Mouse (Mus musculus) left cerebral cortex, adult 9 months (tissue): ENCODE measurements around the gene Src.
"Not testable (repeated sequence)": the region's sequence is repeated elsewhere in the genome, so short reads cannot be mapped to it uniquely, and the experiment has no call there.

ENCODE experiments used
- DNase-seq, 2 experiments: peaks; one replicate each; pipeline ENCODE4 v3.0.0; 2022; ENCODE audit warnings: low spot score in 2 of 2

The Src gene

DNA sequence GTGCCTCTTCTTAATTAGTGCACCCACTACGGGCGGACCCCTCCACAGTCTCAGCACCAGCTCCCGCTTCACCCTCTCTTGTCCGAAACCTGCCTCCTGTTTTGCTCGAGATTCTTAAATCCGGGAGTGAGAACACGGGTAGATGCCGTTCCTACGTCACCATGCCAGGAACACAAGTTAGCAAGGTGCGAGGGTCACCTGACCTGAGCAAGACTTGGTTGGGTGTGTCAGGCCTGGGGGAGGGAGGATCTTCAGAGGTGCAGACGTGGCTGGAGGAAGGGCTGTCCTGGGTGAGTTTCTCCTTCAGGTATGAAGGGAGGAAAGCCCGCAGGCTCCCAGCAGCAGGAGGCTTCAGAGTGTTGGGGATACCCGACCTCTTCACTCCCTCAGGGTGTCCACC is at the start of gene Src:
TSS of gene Src (plus strand) at position 239 of the 400 bp plus-strand sequence.
- no peak for DNase-seq

DNA sequence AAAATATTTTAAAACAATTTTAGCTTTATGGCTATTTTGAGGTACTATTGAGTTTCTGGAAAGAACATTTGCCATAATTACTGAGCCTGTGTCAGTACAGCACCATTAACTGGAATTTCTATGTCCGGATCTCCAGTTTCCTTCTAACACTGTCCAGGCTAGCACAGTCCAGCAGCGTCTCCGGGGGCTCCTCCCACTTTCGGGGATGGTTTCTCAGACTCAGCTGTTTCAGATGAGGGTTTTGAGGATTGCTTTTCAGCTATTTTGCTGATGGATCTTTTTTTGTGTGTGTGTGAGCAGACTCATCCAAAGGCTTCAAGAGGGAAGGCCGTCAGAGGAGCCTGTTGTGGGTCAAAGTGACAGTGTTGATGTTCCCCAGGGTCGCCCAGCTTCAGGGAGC is 46.5 kb upstream of the Src start:
- no peak for DNase-seq

DNA sequence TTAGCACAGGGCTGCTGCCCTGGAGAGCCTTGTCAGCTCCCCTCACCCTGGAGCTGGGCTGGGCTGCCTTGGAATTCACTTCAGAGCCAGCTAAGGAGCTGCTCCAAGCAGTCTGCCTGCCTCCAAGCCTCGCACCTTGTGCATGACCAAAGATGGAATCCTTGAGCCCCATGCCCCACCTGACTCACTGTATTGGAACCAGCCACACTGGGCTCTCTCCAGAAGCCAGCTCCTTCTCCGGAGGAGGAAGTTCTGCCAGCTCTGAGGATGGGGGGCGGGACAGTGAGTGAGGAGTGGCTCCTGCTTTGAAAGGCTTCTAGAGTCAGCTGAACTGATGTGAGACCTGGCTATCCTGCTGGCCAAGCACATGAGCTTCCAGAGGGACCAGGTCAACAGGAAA is 44.6 kb upstream of the Src start:
- no peak for DNase-seq

DNA sequence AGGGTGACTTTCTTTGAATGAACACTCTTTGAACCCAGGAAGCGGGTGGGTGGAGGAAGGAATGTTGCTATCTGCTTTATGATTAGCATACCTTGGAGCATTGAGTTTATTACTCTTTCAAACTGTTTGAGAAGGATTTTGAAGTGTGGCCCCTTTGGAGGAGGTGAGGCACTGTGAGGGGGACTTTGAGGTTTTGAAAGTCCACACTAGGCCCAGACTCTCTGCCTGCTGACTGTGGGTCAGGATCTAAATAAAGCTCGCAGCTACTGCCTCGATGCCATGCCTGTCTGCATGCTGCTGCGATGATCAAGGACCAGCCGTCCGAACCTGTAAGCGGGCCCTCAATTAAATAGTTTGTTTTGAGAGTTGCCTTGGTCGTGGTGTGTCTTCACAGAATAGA is 43.2 kb upstream of the Src start:
- DNase-seq, result no peak

DNA sequence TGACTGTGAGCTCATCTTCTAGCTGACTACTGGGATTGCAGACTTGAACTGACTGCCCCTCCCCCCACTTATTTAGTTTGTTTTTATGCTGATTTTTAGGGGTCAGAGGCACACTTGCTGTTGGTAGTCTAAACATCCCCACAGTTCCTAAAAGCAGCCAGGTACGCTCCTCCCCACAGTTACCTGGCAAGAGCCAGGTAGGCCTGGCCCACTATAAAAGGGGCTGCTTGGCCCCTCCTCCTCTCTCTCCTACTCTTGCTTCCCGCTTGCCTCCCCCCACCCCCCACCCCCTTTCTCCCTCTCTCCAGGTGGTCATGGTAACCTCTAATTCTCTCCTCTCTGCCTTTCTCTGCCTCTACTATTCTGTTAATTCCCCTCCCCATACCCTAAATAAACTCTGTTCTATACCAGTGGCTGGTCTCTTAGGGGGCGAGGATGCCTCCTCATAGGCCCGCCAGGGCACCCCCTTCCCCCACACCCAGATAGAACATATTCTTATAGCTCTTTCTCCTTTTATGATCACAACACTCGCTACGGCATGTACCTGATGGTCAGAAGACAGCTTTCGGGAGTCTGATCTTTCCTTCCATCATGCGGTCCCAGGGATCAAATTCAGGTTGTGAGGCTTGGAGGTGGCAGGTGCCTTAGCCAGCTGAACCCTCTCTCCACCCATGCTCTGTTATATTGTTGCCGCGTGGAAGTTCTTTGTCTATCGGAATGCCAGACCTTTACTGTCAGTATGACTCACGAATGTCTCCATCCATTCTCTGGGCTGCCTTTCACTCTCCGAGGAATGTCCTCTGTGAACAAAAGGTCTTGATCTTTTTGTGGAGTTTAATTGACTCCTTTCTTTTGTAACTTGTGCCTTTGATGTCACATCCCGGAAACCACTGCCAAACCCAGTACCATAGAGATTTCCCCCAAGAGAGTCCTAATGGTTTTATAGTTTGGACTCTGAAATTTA is 42.2 kb upstream of the Src start:
- no peak for DNase-seq

DNA sequence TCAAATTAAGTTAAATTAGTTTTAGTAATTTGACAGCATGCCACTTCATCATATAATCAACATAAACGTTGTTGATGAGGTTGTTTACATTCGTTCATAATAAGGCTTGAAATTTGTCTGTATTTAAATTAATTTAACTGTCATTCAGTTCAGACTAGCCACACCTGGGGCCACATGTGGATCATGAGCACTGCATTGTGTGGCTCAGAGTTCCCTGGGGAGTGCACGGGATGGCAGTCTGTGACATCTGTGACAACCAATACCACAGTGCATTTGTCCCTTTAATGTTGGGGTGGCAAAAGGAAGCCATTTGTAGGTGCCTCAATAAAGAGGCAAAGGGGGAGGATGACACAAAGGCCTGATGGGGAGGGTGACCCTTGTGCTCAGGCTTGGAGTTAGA is 41.2 kb upstream of the Src start:
- no peak for DNase-seq

DNA sequence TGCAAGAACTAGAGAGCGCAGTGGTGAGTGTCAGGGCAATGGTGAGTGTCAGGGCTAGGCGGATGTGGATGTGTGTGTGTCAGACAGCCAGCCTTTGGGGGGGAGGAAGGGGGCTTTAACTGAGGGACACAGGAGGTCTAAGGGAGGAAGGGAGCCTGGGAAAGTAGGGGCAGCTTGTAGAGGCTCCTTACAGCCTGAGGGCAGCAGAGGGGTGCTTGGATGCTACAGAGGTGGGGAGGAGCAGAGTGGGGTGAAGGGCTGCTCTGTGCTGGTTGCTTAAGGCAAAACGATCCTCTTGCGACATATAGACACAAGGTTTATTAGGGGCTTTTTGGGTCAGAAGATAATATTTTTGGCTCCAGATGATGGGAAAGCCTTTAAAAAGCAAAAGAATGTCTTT is 33.4 kb upstream of the Src start:
- DNase-seq, result no peak

DNA sequence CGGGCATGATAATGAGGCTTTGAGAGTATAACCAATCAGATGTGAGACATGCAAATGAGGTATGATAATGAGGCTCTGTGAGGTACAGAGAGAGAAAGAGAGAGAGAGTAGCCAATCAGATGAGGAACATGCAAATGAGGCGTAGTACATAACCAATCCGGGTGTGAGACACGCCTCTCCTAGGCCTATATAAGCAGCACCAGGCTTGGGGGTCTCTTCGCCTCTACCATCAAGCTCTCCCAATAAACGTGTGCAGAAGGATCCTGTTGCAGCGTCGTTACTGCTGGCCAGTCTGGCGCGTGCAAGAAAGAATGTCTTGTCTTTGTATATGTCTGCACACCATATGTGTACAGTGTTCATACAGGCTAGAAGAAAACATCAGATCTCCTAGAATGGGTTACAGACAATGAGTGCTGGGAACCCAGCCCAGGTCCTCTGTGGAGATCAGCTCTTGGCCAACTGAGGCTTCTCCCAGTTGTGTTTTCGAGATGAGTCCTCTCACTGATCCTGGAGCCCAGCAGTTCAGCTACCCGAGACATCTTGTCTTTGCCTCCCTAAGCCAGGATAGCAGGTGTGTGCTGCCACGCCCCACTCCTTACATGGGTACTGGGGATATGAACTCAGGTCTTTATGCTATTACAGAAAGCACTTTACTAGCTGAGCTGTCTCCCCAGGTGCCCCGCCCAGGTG is 29.2 kb upstream of the Src start:
- DNase-seq, result not testable (repeated sequence)

DNA sequence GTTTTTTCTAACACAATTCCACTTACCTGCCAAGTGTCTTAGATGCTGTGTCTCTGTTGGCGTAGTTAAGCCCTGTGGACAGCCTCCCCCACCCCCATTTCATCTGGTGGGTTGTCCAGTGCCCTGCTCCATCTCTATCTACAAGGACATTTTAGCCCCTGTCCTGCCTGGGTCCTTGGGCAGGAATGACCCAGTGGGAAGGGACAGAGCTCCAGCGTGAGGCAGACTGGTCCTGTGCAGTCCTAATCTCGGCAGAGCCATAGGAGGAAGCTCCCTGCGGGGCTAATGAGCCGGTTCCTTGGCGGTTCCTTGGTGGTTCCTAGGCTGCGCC is 28.7 kb upstream of the Src start:
- DNase-seq, result no peak

DNA sequence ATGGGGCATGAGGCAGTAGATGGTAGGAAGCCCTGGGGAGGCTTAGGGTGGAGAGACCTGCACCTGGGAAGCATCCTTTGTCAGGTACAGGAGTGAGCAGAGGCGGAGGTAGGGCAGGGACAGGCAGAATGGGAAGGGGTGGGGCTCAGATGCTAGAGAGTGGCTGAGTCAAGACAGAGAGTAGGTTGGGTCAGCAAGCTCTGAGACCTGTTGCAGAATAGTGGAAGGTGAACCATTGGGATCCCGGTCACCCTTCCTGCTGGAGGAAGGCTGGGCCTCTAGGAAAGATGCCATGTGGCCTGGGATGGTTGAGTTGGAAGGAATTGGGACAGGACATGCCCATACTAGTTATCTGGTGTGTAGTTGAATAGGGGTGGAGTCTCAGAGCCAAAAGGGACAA is 25.9 kb upstream of the Src start:
- no peak for DNase-seq

DNA sequence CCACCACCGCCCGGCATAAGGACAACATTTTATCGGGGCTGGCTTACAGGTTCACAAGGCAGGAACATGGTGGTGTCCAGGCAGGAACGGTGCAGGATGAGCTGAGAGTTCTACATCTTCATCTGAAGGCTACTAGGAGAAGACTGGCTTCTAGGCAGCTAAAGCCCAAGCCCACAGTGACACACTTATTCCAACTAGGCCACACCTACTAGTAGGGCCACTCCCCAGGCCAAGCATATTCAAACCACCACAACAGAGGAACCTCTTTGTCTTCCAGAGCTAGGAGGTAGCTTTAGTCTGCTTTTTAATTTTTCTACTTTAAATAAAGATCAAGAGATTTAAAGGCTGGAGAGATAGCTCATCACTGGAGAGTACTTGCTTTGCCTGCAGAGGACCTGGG is 24.7 kb upstream of the Src start:
- DNase-seq, result no peak

DNA sequence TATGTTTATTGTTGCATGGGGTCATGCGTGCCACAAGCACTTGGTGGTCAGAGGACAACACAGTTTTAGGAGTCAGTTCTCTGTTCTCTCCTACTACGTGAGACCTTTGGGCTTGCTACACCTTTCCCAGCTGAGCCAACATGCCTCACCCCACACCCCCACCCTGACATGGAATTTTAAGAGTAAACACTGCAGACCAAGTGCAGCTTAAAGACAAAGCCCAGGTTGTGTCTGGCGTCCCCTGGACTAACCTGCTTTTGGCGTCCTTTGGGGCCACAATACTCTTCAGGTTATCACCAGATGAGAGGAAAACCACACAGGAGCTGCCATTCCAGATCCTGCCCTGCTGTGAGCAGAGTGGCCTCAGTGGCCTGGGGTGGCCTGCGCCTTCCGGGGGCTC is 23.4 kb upstream of the Src start:
- DNase-seq, result no peak

DNA sequence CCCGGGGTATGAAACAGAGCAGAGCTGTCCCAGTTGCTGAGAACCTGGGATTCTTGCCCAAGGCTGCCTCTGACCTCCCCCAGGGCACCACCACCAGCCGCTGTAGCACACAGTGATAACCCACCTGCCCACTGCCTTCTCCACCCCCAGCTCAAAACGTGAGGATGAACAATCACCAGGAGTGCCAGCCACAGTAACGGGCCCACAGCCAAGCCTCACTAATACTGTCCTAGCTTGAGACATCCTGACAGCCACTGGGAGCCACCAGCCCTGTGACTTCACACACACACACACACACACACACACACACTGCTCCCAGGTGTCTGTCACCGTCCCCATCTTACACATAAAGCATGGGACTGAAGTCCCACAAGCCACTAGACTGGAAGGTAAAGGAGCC is 22.9 kb upstream of the Src start:
- no peak for DNase-seq

DNA sequence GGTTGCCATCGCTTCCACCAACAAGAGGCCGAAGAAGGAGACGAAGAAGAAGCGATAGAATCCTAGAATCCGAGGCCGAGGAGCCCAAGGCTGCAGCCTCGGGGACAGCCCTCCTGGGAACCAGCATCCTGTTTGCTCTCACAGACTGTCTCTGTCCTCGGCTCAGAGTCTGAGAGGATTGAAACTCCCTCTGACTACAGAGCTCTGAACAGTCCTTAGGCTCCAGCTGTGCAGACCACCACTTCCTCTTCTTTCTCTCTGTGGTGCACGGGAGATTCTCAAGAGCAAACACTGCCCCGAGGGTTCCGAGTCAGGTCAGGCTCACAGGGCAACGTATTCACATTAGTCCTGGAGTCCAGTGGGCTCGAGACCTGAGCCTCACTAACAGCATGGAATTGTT is 22.3 kb upstream of the Src start:
- DNase-seq, result no peak

DNA sequence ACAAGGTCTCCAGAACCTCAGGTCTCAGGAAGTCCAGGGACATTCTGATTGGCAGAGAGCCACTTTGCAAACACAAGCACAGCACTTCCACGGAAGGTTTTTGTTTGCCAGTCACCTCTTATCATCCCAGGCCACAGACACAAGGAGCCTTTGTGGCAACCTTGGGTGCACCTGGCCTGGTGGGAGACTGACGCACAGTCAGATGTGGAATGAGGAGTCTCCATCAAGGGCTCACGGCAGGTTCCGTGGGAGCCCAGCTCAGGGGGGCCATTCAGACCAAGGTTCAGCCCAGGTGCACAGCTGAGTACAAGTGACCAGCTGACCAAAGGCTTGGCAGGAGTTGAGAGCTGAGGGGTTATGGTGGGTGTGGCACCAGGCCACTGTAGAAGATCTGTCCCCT is 20.9 kb upstream of the Src start:
- DNase-seq, result no peak

DNA sequence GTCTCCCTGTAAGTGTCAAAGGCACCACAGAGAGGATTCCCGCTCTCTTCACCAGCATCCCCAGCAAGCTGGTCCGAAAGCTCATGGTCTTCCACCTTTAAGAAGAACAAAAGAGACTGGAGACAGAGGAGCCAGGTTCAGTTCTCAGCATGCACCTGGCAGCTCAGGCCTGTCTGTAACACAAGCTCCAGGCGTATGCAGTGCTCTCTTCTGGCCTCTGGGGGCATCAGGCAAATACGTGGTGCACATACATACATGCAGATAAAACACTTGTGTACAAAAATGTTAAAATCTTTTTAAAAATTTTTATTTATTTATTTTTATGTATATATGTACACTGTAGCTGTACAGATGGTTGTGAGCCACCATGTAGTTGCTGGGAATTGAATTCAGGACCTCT is 19.7 kb upstream of the Src start:
- no peak for DNase-seq

DNA sequence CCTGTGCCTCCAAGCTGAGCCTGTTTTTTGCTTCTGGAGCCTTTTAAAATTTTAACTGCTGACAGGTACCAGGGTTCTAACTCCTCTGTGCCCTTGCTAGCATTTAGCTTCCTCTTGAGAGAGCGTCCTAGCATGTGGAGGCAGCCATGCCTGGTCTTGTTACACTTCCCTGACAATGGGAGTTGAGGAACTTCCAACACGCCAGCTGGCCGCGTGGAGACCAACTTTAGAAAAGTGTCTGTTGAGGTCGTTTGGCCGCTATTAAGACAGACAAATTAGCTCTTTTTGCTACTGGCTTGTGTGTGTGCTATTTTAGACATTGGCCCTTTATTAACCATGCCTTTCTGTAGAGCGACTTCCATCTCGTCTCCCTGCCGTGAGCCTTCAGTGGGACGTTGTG is 18.4 kb upstream of the Src start:
- DNase-seq, result no peak

DNA sequence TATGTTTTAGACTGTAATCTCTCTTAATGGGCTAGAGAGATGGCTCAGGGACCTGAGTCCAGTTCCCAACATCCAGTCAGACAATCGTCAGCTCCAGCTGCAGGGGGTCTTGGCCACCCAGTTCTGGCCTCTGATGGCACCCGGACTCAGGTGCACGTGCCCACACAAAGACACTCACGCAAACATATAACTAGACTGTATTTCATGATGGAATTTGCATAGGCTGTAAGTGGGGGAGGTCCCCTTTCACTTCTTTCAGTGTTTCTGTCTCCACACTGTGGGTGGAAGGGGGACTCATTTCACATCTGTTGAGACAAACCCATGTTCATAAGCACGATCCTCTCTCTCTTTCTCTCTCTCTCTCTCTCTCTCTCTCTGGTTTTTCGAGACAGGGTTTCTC is 17.8 kb upstream of the Src start:
- no peak for DNase-seq

DNA sequence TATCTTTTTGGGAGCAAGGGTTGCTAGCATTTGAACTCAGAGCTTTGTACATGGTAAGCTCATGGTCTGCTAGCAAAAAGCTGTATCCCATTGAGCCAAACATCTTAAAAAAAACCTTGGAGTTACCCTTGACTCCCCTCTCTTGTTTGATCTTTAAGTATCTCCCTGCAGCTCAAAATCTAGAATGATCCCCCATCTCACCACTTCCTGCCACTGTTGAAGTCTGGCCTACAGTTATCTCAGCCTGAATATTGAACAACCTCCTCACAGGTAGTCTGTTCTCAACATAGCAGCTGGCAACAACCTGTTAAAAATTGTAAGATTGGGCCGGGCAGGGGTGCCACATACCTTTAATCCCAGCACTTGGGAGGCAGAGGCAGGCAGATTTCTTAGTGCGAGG is 17.0 kb upstream of the Src start:
- no peak for DNase-seq

DNA sequence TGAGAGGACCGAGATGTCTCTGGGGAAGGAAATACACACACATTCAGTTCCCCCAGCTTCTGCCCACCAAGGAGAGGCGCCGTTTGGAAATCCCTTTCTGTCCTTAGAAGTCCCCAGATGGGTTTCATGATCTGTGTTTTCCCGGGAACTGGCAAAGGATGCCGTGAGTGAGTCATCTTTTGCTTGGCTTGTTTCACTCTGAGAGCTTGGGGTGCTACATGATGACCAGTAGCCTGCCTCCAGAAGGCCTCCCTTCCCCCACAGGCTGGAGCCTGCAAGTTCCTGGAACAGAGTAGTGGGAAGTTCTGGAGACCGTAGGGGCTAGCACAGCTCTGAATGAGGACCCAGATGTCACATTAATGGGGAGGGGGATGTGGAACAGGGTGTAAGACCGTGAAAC is 10.6 kb upstream of the Src start:
- DNase-seq, result peak in 1 of 2 experiments; percentile 47

DNA sequence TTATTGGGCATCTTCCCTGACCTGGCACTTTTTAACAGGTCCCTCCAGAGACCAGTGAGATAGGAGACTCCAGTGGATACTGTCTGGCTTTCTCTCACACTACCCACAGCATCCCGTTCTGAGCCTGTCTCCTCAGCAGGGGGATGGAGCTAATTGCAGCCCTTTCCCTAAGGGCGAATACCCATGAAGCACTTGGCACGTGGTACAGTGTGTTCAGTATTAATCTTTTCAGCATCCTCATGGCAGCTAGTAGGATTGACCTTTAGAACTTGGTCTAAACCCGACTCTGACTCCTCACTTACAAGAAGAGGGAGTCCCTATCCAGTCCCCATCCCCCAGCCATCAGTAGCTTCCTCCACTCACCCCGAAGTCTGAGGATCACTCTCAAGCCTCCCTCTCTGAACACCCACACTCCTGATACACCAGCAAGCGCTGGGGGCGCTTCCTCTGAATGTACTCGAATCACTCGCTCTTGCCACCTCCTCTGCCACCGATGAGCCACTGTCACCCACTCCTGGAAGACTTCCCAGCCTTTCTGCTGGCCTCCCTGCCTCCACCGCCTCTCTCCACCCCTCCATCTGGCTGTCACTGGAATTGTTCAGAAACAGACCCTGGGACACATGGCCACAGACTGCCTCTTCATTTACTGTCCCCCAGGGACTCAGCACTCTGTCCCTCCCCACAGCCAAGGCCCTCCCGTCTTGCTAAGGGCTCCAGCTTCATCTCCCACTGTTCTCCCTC is 8.3 kb upstream of the Src start:
- DNase-seq, result peak; percentile 69 to 82

DNA sequence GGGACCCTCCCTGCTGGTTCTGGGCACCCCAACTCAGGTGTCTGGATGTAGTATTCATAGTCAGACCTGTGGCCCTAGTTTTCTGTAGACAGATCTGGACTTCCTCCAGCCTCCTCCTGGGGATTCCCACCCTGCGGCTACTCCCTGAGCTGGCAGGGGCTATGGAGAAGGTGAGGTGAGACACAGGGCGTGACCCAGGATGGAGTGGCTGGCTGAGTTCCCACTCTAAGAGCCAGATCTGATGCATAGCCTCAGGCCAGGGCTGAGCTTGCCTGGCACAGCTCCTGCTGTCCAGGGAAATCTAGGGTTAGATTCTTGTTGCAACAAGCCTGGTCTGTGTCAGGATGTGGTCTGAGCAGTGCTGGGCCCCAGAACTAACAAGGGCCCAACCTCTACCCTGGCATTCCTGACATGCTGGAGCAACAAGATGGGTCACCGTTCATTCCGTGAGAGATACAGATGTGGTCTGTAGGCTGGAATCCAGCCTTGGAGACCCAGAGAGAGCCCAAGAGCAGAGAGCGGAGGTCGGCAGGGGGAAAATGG is 7.0 kb upstream of the Src start:
- no peak for DNase-seq
